Mouse (Mus musculus) spleen, postnatal 4 days (tissue): ENCODE measurements around the gene Vmn1r37.
"Not testable (repeated sequence)": the region's sequence is repeated elsewhere in the genome, so short reads cannot be mapped to it uniquely, and the experiment has no call there.

Experiments
- DNase-seq, 2 experiments: peaks; one replicate each; pipeline ENCODE4 v3.0.0; 2022; ENCODE audit warnings: low spot score in 2 of 2

The Vmn1r37 gene

DNA sequence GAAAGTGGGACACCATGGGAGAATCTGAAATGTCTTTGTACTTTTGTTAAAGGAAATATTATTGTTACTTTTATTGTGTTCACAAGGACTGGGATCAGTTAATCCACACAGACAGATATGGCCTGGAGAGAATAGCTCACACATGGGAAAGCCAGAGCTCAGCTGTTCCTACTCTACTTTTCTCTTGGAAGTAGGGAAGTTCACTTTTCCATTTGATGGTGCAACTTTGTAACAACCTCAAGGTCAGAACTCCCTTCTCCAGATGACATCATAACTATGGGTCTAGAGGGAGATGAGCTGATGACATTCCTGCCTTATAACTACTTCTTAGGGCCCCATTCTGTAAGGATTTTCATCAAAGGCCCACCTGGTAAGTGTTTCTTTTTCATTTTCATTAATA lies at the start of gene Vmn1r37:
Gene Vmn1r37, plus strand, starts transcription at position 301 of the 400 bp plus-strand sequence.
- DNase-seq: not testable (repeated sequence)

DNA sequence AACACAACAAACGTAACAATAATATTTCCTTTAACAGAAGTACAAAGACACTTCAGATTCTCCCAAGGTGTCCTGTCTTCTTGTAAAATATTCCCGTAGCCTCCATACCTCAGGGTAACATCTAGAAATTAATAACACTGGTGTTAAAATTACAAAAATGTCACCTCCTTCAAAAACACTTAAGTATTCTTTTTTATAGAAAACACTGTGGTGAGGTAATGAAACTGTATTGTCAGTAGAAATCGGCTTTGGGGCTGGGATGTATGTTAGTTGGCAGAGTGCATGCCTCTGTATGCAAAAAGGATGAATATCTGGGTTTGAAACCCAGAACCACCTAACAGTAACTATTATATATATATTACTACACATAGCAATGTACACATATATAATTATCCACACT lies 43.4 kb upstream of the Vmn1r37 start, which contains the start of gene Vmn1r35:
Gene Vmn1r35, minus strand, starts transcription at position 101 of the 400 bp plus-strand sequence.
- no peak for DNase-seq

DNA sequence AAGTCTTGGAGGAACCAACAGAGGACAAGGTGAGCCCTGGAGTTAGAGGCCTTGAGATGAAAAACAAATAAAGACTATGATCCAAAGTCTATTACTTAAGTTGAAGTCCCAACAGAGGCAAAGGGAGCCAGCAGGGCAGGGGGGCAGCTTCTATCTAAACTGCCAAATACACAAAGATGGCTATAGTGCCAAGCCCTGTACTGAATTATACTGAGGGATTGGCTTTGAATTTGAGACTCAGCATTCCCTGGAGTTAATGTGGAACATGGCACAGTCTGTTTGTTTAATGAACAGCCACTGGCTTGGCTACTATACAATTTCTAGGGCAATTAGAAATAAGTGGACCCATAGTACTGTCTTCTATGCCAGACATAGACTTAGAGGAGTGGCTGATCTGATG lies 20.3 kb upstream of the Vmn1r37 start:
- DNase-seq: no peak

DNA sequence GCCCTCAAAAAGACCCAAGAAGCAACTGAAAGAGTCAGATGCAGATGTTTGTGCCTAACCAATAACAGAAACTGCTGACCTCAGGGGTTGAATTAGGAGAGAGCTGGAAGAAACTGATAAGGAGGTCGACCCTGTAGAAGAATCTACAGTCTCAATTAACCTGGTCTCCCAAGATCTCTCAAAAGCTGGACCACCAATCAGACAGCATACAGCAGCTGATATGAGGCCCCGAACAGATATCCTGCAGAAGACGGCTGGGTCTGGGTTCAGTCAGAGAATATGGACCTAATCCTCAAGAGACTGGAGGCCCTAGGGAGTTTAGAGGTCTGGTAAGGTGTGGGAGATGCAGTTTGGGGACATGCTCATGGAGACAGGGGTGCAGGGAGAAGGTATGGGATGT lies 15.3 kb upstream of the Vmn1r37 start:
- DNase-seq: no peak

DNA sequence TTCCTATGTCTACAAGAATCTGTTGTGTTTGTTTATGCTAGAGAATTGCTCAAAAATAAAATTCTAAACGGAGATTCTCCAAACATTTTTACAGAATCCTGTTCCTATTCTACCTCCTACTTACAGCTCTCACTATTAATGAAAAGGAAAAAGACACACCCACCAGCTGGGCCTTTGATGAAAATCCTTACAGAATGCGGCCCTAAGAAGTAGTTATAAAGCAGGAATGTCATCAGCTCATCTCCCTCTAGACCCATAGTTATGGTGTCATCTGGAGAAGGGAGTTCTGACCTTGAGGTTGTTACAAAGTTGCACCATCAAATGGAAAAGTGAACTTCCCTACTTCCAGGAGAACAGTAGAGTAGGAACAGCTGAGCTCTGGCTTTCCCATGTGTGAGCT lies 10.1 kb upstream of the Vmn1r37 start, which contains the start of gene Vmn1r36:
Gene Vmn1r36, minus strand, starts transcription at position 101 of the 400 bp plus-strand sequence.
- not testable (repeated sequence) for DNase-seq

DNA sequence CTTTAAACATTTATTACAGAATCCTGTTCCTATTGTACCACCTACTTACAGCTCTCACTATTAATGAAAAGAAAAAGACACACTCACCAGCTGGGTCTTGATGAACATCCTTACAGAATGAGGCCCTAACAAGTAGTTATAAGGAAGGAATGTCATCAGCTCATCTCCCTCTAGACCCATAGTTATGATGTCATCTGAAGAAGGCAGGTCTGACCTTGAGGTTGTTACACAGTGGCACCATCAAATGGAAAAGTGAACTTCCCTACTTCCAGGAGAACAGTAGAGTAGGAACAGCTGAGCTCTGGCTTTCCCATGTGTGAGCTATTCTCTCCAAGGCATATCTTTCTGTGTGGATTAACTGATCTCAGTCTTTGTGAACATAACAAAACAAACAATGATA lies 53.3 kb downstream of the Vmn1r37 start, which contains the start of gene Vmn1r38:
Gene Vmn1r38, minus strand, starts transcription at position 101 of the 400 bp plus-strand sequence.
- not testable (repeated sequence) for DNase-seq
